Mouse (Mus musculus) intestine, postnatal 0 days (tissue): ENCODE results near the gene Xrn1. TPM values are rescaled to one million over a fixed set of nuclear protein-coding genes. Genes with fewer than 3 reads are reported as not detected.

Source experiments
- ATAC-seq: fragments of 200-750 bp; cut with Nextera tagmentation; 2 replicates; pipeline ENCODE4 v1.8.0; 2017; ENCODE audit warnings: mild to moderate bottlenecking, moderate TSS enrichment, moderate library complexity
- H3K27ac ChIP-seq: fragments of 300-500 bp; sonication (generic); 2 replicates; pipeline ENCODE4 v1.5.1; 2014; ENCODE audit warnings: mild to moderate bottlenecking, low read depth, low read length, moderate library complexity
- H3K27me3 ChIP-seq: fragments of 300-500 bp; sonication (generic); replicated peaks from 2 replicates; pipeline ENCODE4 v1.6.1; 2014; ENCODE audit warnings: low read length, mixed read lengths; ENCODE audit not compliant: control insufficient read depth, insufficient read depth
- H3K36me3 ChIP-seq: fragments of 300-500 bp; sonication (generic); 2 replicates; pipeline ENCODE4 v1.6.1; 2014; ENCODE audit warnings: mild to moderate bottlenecking, moderate library complexity; ENCODE audit not compliant: control insufficient read depth, insufficient read depth
- H3K4me1 ChIP-seq: fragments of 300-500 bp; sonication (generic); replicated peaks from 2 replicates; pipeline ENCODE4 v1.6.1; 2014; ENCODE audit warnings: antibody characterized with exemption, low read length, mixed read lengths; ENCODE audit not compliant: control insufficient read depth, insufficient read depth
- H3K4me2 ChIP-seq: fragments of 300-500 bp; sonication (generic); replicated peaks from 2 replicates; pipeline ENCODE4 v1.6.1; 2014; ENCODE audit warnings: low read depth, mild to moderate bottlenecking, moderate library complexity
- H3K4me3 ChIP-seq: fragments of 300-500 bp; sonication (generic); 2 replicates; pipeline ENCODE4 v1.5.1; 2014; ENCODE audit warnings: low read depth, low read length
- H3K9ac ChIP-seq: fragments of 300-500 bp; sonication (generic); 2 replicates; pipeline ENCODE4 v1.6.1; 2014; ENCODE audit warnings: mild to moderate bottlenecking, low read depth, low read length
- H3K9me3 ChIP-seq: fragments of 300-500 bp; sonication (generic); 2 replicates; pipeline ENCODE4 v1.6.1; 2016; ENCODE audit warnings: mixed run types; ENCODE audit not compliant: control insufficient read depth
- CTCF ChIP-seq: sonication (generic); IDR thresholded peaks from 2 replicates; pipeline ENCODE4 v1.5.1; 2016; ENCODE audit warnings: low read depth, mild to moderate bottlenecking, control low read depth, antibody characterized with exemption, moderate library complexity
- WGBS: fragments of 180-500 bp; shearing (Covaris S2); extraction: QIAGEN DNeasy Blood & Tissue Kit; methylation state at CpG from one replicate; pipeline ENCODE4 v1.1.7; 2014; 5-methylcytosine and 5-hydroxymethylcytosine counted together
- polyA plus RNA-seq: library from polyadenylated mRNA; unstranded; fragments of >200 nt; fragmentation: Nextera tagmentation; extraction: Ambion mirVana; gene quantifications from 2 replicates; pipeline ENCODE4 v1.2.1, GENCODE M21; 2015

The Xrn1 gene
- polyA plus RNA-seq, 1 experiment from 2014 or later, result 7.4 TPM

- peaks cover 76% of the 10 kb centered on the region for H3K36me3 ChIP-seq
These were observed 49.9 kb downstream of the Xrn1 start for GRCm38 (mm10) chr9:96004455-96004854.

DNA sequence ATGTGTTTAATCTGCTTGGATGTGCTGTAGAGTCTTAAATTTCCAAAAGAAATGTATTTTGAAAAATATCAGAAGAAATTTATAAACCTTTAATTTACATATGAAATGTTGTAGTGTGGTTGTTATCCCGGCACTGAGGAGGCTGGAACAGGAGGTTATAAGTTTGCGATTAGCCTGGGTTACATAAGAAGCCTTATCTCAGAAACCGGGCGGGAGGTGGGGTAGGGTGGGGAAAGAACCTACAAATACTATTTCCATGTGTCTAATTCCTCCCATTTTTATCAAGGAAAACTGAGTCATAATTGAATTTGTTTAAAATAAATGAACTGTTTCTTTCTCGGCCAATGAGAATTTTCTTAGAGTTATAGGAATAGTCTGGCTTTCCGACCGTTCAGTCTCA, 56.1 kb downstream of the Xrn1 start:
- TF ChIP-seq CTCF, result no peak
- Histone ChIP-seq H3K4me1 (no peaks in the 10 kb centered on the region), H3K9me3 (no peaks in the 10 kb centered on the region), H3K27ac (no peak overlapping the region), H3K4me3 (no peak overlapping the region), H3K27me3 (no peaks in the 10 kb centered on the region), H3K9ac (no peak overlapping the region), H3K36me3 (peaks cover 55% of the 10 kb centered on the region), H3K4me2 (no peak overlapping the region)
- ATAC-seq, result no peak
- 81% methylated on average over 7 of the region's 7 CpGs for WGBS

More at GRCm38 (mm10) chr9:96004455-96004854, 49.9 kb downstream of the Xrn1 start:
- ATAC-seq, result no peak
- no peak for TF ChIP-seq CTCF
- no peak overlapping the region for H3K4me2 ChIP-seq
- no peak overlapping the region for H3K27ac ChIP-seq
- H3K4me3 ChIP-seq, result no peak overlapping the region
- WGBS, result 73% methylated on average over 7 of the region's 7 CpGs
- H3K4me1 ChIP-seq, result no peaks in the 10 kb centered on the region
- no peaks in the 10 kb centered on the region for H3K9me3 ChIP-seq
- H3K27me3 ChIP-seq, result no peaks in the 10 kb centered on the region
- no peak overlapping the region for H3K9ac ChIP-seq

- peaks cover 68% of the 10 kb centered on the region for H3K36me3 ChIP-seq
- H3K9ac ChIP-seq, result no peak overlapping the region
- no peak overlapping the region for H3K4me2 ChIP-seq
- WGBS, result 95% methylated on average over 3 of the region's 3 CpGs
- H3K27me3 ChIP-seq, result no peaks in the 10 kb centered on the region
- no peaks in the 10 kb centered on the region for H3K9me3 ChIP-seq
- TF ChIP-seq CTCF, result no peak
- ATAC-seq, result no peak
- H3K4me3 ChIP-seq, result no peak overlapping the region
- no peak overlapping the region for H3K27ac ChIP-seq
- H3K4me1 ChIP-seq, result no peaks in the 10 kb centered on the region
These were observed 69.4 kb downstream of the Xrn1 start for GRCm38 (mm10) chr9:96023921-96024320.

DNA sequence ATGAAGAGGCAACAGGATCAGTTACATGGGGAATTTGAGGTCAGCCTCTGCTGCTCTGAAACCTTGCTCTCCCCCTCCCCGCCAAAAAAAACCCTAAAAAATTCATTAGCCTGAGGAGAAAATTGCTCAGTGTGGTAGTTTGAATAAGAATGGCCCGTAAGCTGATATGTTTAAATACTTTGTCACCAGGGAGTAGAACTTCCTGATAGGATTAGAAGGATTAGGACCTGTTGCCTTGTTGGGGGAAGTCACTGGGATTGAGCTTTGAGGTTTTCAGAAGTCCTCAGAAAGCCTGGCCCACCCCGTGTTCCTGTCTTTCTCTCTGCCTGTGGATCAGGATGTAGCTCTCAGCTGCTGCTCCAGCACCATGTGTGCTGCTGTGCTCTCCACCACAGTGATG, 73.4 kb downstream of the Xrn1 start:
- Histone ChIP-seq H3K4me2 (no peak overlapping the region), H3K4me3 (no peak overlapping the region), H3K27me3 (no peaks in the 10 kb centered on the region), H3K9me3 (no peaks in the 10 kb centered on the region), H3K4me1 (no peaks in the 10 kb centered on the region), H3K36me3 (peaks cover 81% of the 10 kb centered on the region), H3K9ac (no peak overlapping the region), H3K27ac (no peak overlapping the region)
- no peak for ATAC-seq
- no peak for TF ChIP-seq CTCF
- WGBS, result 61% methylated on average over 3 of the region's 3 CpGs

DNA sequence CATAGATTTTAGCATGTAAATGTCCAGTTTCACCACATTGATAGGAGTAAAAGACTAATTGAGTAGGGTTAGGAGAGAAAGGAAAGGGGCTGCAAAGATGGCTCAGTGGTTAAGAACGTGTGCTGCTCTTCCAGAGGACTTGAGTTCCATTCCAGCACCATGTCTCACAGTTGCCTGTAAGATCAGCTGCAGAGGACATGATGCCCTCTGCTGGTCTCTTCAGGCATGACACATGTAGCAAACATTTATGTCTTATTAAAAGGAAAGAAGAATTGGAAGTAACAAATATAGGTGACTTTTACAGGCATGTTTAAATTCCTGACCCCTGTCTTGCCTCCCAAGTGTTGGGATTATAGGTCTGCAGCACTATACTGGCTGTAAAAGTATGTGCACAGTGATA, 74.3 kb downstream of the Xrn1 start:
- 42% methylated on average over 1 of the region's 1 CpGs for WGBS
- Histone ChIP-seq H3K9ac (no peak overlapping the region), H3K4me2 (no peak overlapping the region), H3K4me1 (no peaks in the 10 kb centered on the region), H3K9me3 (no peaks in the 10 kb centered on the region), H3K27me3 (no peaks in the 10 kb centered on the region), H3K27ac (no peak overlapping the region), H3K4me3 (no peak overlapping the region), H3K36me3 (peaks cover 81% of the 10 kb centered on the region)
- peak; percentile 78 for TF ChIP-seq CTCF
- ATAC-seq, result no peak

DNA sequence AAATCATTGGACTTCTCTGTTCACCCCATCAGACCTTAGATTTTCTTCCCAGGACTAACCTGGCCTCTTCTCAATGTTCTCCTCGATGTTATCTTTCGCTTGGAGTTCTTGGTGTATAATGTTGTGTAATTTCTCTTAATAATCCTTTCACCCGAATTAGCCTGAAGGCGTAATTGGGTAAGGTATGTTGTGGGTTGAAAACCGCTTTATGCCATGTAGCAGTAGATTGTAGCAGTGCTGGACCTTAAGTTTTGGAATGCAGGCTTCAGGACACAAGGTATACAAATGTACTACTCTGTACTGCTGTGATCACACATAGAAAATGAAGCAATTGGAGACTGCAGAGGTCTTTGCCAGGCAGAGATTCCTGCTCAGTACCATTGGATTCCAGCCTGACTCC, 75.3 kb downstream of the Xrn1 start:
- WGBS, result 97% methylated on average over 5 of the region's 5 CpGs
- no peaks in the 10 kb centered on the region for H3K9me3 ChIP-seq
- no peaks in the 10 kb centered on the region for H3K27me3 ChIP-seq
- H3K27ac ChIP-seq, result no peak overlapping the region
- no peak overlapping the region for H3K4me2 ChIP-seq
- H3K36me3 ChIP-seq, result peaks cover 83% of the 10 kb centered on the region
- H3K4me1 ChIP-seq, result no peaks in the 10 kb centered on the region
- TF ChIP-seq CTCF, result no peak
- H3K4me3 ChIP-seq, result no peak overlapping the region
- ATAC-seq, result no peak
- H3K9ac ChIP-seq, result no peak overlapping the region
